ENCODE assay signal across 8 mouse cellular contexts in genomic region chr7:67953764-67954242, GRCm38 (mm10). TPM values are rescaled to one million over a fixed set of nuclear protein-coding genes. Genes with fewer than 3 reads are reported as not detected.
DNase-seq lines count a peak whose midpoint lies in the region; ATAC-seq lines count a peak whose summit lies in the region.

No protein-coding gene starts in this region.

- H3K9me3 ChIP-seq in heart, embryonic 14.5 days (ENCODE audit: control insufficient read depth, low read length) = no peaks in the 10 kb centered on the region
- no peaks in the 10 kb centered on the region for H3K9me3 ChIP-seq in limb, embryonic 10.5 days (replicated peaks)
- H3K9me3 ChIP-seq in midbrain, embryonic 16.5 days (replicated peaks; ENCODE audit: control insufficient read depth, low read length, poor library complexity, severe bottlenecking) = no peaks in the 10 kb centered on the region

- H3K27me3 ChIP-seq in heart, embryonic 14.5 days (ENCODE audit: control insufficient read depth, insufficient read depth, low read length) = no peaks in the 10 kb centered on the region
- H3K27me3 ChIP-seq in limb, embryonic 10.5 days (ENCODE audit: low read depth, poor library complexity, severe bottlenecking) = no peaks in the 10 kb centered on the region
- no peaks in the 10 kb centered on the region; the same call in 1 of the 2 replicates for H3K27me3 ChIP-seq in midbrain, embryonic 16.5 days (ENCODE audit: control insufficient read depth, insufficient read depth, low read depth, low read length)

- peak overlapping the region; percentile 90 for H3K4me2 ChIP-seq in heart, embryonic 14.5 days (ENCODE audit: low read length)
- peak overlapping the region; percentile 100 for H3K4me2 ChIP-seq in midbrain, embryonic 16.5 days (ENCODE audit: low read length)

- no peak for ATAC-seq in heart, embryonic 14.5 days (ENCODE audit: insufficient number of reproducible peaks, insufficient read depth, low FRiP score, low read depth)
- ATAC-seq in midbrain, embryonic 16.5 days = no peak

- under 1% methylated on average over 22 of the region's 23 CpGs for WGBS in heart, embryonic 14.5 days
- under 1% methylated on average over 22 of the region's 23 CpGs for WGBS in limb, embryonic 10.5 days
- under 1% methylated on average over 22 of the region's 23 CpGs for WGBS in midbrain, embryonic 16.5 days

- intact Hi-C loops in left cerebral cortex, postnatal 14 days (cut with DNase I) = loop anchor here (5.0 to 10.0 kb wide), 2 partner anchors 279 to 348 kb away; no protein-coding TSS in a partner anchor

- peak overlapping the region; percentile 36 to 100; a peak in 3 of 4 replicates for H3K27ac ChIP-seq in heart, embryonic 14.5 days (replicated peaks in 1 of 2; ENCODE audit: control insufficient read depth in 1 of 2, insufficient read depth in 1 of 2, low read depth in 2 of 2, low read length in 2 of 2)
- H3K27ac ChIP-seq in limb, embryonic 10.5 days = peak overlapping the region; percentile 100
- H3K27ac ChIP-seq in midbrain, embryonic 16.5 days (ENCODE audit: low read length) = no peak overlapping the region

- H3K36me3 ChIP-seq in heart, embryonic 14.5 days (ENCODE audit: control insufficient read depth, insufficient read depth, low read length) = no peaks in the 10 kb centered on the region
- H3K36me3 ChIP-seq in limb, embryonic 10.5 days = no peaks in the 10 kb centered on the region
- H3K36me3 ChIP-seq in midbrain, embryonic 16.5 days (ENCODE audit: control insufficient read depth, insufficient read depth, low read length) = no peaks in the 10 kb centered on the region

- H3K4me3 ChIP-seq in heart, embryonic 14.5 days (ENCODE audit: control insufficient read depth in 1 of 2, insufficient read depth in 1 of 2, low read depth in 1 of 2, low read length in 2 of 2) = peak overlapping the region; percentile 73 to 89
- peak overlapping the region; percentile 78 for H3K4me3 ChIP-seq in limb, embryonic 10.5 days
- peak overlapping the region; percentile 91 for H3K4me3 ChIP-seq in midbrain, embryonic 16.5 days (ENCODE audit: low read depth, low read length)

- peaks cover 23 to 44% of the 10 kb centered on the region in 2 experiments for H3K4me1 ChIP-seq in heart, embryonic 14.5 days (ENCODE audit: control insufficient read depth in 2 of 2, insufficient read depth in 2 of 2, low read length in 2 of 2)
- peaks cover 51% of the 10 kb centered on the region for H3K4me1 ChIP-seq in limb, embryonic 10.5 days
- peaks cover 39% of the 10 kb centered on the region for H3K4me1 ChIP-seq in midbrain, embryonic 16.5 days (ENCODE audit: control insufficient read depth, insufficient read depth, low read length)

- peak overlapping the region; percentile 98 for H3K9ac ChIP-seq in heart, embryonic 14.5 days (ENCODE audit: low read length)
- H3K9ac ChIP-seq in midbrain, embryonic 16.5 days (ENCODE audit: low read depth, low read length) = peak overlapping the region; percentile 86

- DNase-seq in kidney, adult 11 months = peak; percentile 27
- DNase-seq in kidney, adult 8-10 months = no peak
- DNase-seq in adrenal gland, postnatal 25 days = peak; percentile 50
- peak; percentile 58 for DNase-seq in limb, embryonic 10.5 days (ENCODE audit: low spot score)
- DNase-seq in left cerebral cortex, postnatal 14 days (ENCODE audit: low spot score in 2 of 2) = no peak
- DNase-seq in gastrocnemius, postnatal 10 days = no peak

RNA-seq across cellular contexts. Expression of gene Igf1r, which starts 1.2 kb away (rescaled TPM):
- 102 and 104 TPM in 2 replicates for total RNA-seq in adrenal gland, postnatal 25 days (2021)
- 16.1 and 16.6 TPM in 2 replicates for polyA plus RNA-seq in heart, embryonic 14.5 days (2014; fragmentation: Nextera tagmentation; extraction: Ambion mirVana)
- polyA plus RNA-seq in limb, embryonic 10.5 days (2016; fragmentation: Nextera tagmentation; extraction: Ambion mirVana) = 21.8 and 27.9 TPM in 2 replicates
- 21.5 and 23.3 TPM in 2 replicates for polyA plus RNA-seq in midbrain, embryonic 16.5 days (2015; fragmentation: Nextera tagmentation; extraction: Ambion mirVana)
- 10 to 100 TPM; 39.0 to 49.5 TPM for total RNA-seq in left cerebral cortex, postnatal 14 days (2021)
- total RNA-seq in gastrocnemius, postnatal 10 days (2021) = 10 to 100 TPM; 16.6 to 24.7 TPM

Comparison
In these comparisons a context has a peak if more than half of its experiments do, and no peak if none do; other contexts are left out.
1. DNase-seq: peak in kidney, adult 11 months (single experiment), adrenal gland, postnatal 25 days (single experiment) and limb, embryonic 10.5 days (single experiment); none in kidney, adult 8-10 months (0 of 2), left cerebral cortex, postnatal 14 days (0 of 2) and gastrocnemius, postnatal 10 days (single experiment).
2. Peak in every context shown above with its lines, with median percentiles within 50 percentile points of each other: H3K4me3 ChIP-seq.